Mouse (Mus musculus): ENCODE results near the gene Adcy6. TPM values are rescaled to one million over a fixed set of nuclear protein-coding genes. Genes with fewer than 3 reads are reported as not detected.

Gene Adcy6
- polyA plus RNA-seq, 1 experiment from 2014 or later, result 18.9 TPM

DNA sequence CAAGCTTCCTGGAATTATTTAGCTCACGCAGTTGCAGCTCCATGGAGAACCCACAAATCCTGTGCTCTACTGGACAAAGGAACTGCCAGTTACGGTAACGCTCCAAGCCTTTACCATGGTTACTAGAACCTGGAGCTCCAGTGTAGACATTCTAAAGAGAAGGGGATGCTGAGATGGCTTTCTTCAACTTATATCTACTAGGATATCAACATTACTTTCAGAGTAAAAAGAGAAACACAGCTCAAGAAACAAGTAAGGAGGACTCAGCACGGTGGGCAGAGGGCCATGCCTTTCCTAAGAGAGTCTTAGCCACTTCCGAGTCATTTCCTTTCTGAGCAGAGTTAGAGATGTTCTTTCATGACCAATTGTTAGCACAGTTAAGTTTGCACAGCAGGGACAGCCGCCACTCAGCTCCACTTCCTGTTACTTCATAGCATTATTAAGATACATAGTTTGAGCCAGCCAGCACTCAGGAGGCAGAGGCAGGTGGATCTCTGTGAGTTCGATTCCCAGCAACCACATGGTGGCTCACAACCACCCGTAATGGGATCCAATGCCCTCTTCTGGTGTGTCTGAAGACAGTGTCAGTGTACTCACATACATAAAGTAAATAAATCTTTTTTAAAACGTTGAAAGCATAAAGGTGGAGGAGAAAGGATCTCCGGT is 38.9 kb downstream of the Adcy6 start, which contains the start of the genes Ccnt1 and 4930415O20Rik:
TSS of gene Ccnt1 (minus strand) at position 51 of the 666 bp plus-strand sequence.
TSS of gene 4930415O20Rik (plus strand) at position 132 of the 666 bp plus-strand sequence.
- Histone ChIP-seq H3K4me3 (ENCODE audit: low read depth, low read length) (no peak within 1 kb of the TSS), H3K4me2 (ENCODE audit: low read depth, severe bottlenecking) (no peak within 1 kb of the TSS)
- WGBS, result 82% methylated on average over 10 of the region's 10 CpGs

DNA sequence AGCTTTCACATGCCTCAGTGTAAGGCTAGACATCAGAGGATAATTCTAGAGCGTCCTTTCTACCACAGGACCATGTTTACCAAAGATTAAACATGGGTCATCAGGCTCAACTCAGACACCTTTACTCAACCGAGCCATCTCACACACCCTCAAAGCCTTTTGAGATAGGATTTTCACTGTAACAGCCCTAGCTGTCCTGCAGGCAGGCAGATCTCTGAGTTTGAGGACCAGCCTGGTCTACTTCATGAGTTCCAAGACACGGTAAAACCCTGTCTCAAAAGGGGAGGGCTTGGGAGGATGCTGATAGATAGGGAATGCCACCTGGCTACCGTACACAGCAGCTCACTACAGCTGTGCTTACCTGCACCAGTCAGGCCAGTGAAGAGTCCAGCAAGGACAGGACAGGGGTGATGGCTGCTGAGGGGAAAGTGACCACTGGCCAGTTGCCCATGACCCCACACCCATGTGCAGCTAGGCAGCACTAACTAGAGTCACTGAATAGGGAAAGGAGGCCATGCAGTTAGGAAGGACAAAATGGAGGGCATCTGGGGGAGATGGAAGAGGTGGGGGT is 40.0 kb downstream of the Adcy6 start:
- Histone ChIP-seq H3K4me1 (ENCODE audit: control insufficient read depth, insufficient read depth, low read length) (peaks cover 18% of the 10 kb centered on the region), H3K4me2 (ENCODE audit: low read depth, severe bottlenecking) (no peak overlapping the region), H3K9ac (ENCODE audit: low read length) (no peak overlapping the region), H3K36me3 (ENCODE audit: control insufficient read depth, insufficient read depth, low read length) (peaks cover 2% of the 10 kb centered on the region; the same call in 1 of the 2 replicates), H3K27ac (replicated peaks; ENCODE audit: low read depth, low read length) (no peak overlapping the region), H3K9me3 (ENCODE audit: control insufficient read depth, low read length) (no peaks in the 10 kb centered on the region), H3K4me3 (ENCODE audit: low read depth, low read length) (no peak overlapping the region), H3K27me3 (ENCODE audit: control insufficient read depth, insufficient read depth, low read length) (no peaks in the 10 kb centered on the region)
- WGBS, result 86% methylated on average over 4 of the region's 4 CpGs
- ATAC-seq (ENCODE audit: insufficient number of reproducible peaks, low FRiP score, low TSS enrichment, low read depth) (no peak), DNase-seq (ENCODE audit: low spot score) (no peak)

More for the DNA sequence above, 38.9 kb downstream of the Adcy6 start, which contains the start of the genes Ccnt1 and 4930415O20Rik:
- Histone ChIP-seq H3K9ac (ENCODE audit: low read length) (no peak within 1 kb of the TSS), H3K36me3 (ENCODE audit: control insufficient read depth, insufficient read depth, low read length) (peaks cover 2% of the 10 kb centered on the region; the same call in 1 of the 2 replicates), H3K27me3 (ENCODE audit: control insufficient read depth, insufficient read depth, low read length) (no peaks in the 10 kb centered on the region), H3K9me3 (ENCODE audit: control insufficient read depth, low read length) (no peaks in the 10 kb centered on the region), H3K27ac (replicated peaks; ENCODE audit: low read depth, low read length) (no peak within 1 kb of the TSS), H3K4me1 (ENCODE audit: control insufficient read depth, insufficient read depth, low read length) (peaks cover 10% of the 10 kb centered on the region)
- no peak for ATAC-seq (ENCODE audit: insufficient number of reproducible peaks, low FRiP score, low TSS enrichment, low read depth)
- DNase-seq (ENCODE audit: low spot score), result no peak

DNA sequence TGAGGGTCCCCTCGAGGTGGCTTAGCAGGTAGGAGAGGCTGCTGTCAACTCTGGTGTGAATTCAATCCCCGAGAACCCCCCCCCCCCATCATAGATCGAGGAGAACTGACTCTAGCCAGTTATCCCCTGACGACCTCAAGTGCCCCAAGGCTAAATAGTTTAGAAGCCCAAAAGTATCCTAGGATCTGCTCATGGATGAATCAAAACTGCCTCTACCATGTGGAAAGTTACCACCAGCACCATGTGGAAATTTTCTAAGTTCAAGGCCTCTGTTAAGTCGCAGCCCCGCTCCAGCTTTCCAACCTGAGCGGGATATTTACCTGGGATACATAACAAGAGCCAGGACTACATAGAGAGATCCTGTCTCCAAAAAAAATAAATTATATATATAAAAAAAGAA is 40.7 kb downstream of the Adcy6 start:
- H3K27me3 ChIP-seq (ENCODE audit: control insufficient read depth, insufficient read depth, low read length), result no peaks in the 10 kb centered on the region
- ATAC-seq (ENCODE audit: insufficient number of reproducible peaks, low FRiP score, low TSS enrichment, low read depth) (no peak), DNase-seq (ENCODE audit: low spot score) (no peak)
- H3K4me3 ChIP-seq (ENCODE audit: low read depth, low read length), result peak overlapping the region; percentile 94
- H3K9me3 ChIP-seq (ENCODE audit: control insufficient read depth, low read length), result no peaks in the 10 kb centered on the region
- H3K9ac ChIP-seq (ENCODE audit: low read length), result no peak overlapping the region
- H3K4me1 ChIP-seq (ENCODE audit: control insufficient read depth, insufficient read depth, low read length), result peaks cover 18% of the 10 kb centered on the region
- 68% methylated on average over 7 of the region's 7 CpGs for WGBS
- H3K27ac ChIP-seq (replicated peaks; ENCODE audit: low read depth, low read length), result no peak overlapping the region
- H3K36me3 ChIP-seq (ENCODE audit: control insufficient read depth, insufficient read depth, low read length), result peaks cover 4% of the 10 kb centered on the region; the same call in 1 of the 2 replicates
- peak overlapping the region; percentile 80 for H3K4me2 ChIP-seq (ENCODE audit: low read depth, severe bottlenecking)

DNA sequence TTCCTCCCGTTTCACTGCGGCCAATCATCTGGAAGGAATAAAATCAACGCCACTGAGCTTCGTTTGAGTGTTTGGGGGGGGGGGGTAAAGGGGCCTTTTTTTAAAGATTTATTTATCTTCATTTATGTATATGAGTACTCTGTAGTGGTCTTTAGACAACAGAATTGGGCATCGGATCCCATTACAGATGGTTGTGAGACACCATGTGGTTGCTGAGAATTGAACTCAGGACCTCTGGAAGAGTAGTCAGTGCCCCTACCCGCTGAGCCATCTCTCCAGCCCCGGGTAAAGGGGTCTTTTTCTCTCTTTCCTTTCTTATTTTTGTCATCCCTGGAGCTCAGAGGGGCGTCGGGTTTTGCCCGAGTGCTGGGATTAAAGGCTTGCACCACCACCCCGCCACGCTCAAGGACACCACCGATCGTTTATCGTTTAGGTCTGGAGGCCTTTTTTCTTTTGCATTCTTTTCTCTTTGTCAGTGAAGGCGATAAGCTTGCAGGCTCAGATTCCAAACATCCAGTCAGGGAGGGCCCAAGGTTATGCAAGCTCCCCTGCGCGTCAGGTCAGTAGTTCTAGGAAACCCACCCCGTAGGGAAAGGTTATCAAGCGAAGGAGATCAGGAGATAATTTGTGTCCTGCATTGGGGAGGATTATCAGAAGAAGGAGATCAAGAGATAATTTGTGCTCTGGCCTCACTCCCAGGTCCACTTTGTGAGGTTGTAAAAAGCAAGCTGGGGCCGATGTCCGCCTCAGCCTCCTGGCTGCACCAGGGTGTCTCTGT is 41.4 kb downstream of the Adcy6 start:
- Histone ChIP-seq H3K4me1 (ENCODE audit: control insufficient read depth, insufficient read depth, low read length) (peaks cover 18% of the 10 kb centered on the region), H3K36me3 (ENCODE audit: control insufficient read depth, insufficient read depth, low read length) (peaks cover 4% of the 10 kb centered on the region; the same call in 1 of the 2 replicates), H3K27me3 (ENCODE audit: control insufficient read depth, insufficient read depth, low read length) (no peaks in the 10 kb centered on the region), H3K9ac (ENCODE audit: low read length) (peak overlapping the region; percentile 93), H3K4me3 (ENCODE audit: low read depth, low read length) (peak overlapping the region; percentile 94), H3K4me2 (ENCODE audit: low read depth, severe bottlenecking) (peak overlapping the region; percentile 80), H3K9me3 (ENCODE audit: control insufficient read depth, low read length) (no peaks in the 10 kb centered on the region), H3K27ac (replicated peaks; ENCODE audit: low read depth, low read length) (peak overlapping the region; percentile 84)
- 5% methylated on average over 22 of the region's 22 CpGs for WGBS
- ATAC-seq (ENCODE audit: insufficient number of reproducible peaks, low FRiP score, low TSS enrichment, low read depth), result 0 out of 2 replicates have a peak, but pooled peaks have one; percentile 5
- DNase-seq (ENCODE audit: low spot score), result peak; percentile 44

DNA sequence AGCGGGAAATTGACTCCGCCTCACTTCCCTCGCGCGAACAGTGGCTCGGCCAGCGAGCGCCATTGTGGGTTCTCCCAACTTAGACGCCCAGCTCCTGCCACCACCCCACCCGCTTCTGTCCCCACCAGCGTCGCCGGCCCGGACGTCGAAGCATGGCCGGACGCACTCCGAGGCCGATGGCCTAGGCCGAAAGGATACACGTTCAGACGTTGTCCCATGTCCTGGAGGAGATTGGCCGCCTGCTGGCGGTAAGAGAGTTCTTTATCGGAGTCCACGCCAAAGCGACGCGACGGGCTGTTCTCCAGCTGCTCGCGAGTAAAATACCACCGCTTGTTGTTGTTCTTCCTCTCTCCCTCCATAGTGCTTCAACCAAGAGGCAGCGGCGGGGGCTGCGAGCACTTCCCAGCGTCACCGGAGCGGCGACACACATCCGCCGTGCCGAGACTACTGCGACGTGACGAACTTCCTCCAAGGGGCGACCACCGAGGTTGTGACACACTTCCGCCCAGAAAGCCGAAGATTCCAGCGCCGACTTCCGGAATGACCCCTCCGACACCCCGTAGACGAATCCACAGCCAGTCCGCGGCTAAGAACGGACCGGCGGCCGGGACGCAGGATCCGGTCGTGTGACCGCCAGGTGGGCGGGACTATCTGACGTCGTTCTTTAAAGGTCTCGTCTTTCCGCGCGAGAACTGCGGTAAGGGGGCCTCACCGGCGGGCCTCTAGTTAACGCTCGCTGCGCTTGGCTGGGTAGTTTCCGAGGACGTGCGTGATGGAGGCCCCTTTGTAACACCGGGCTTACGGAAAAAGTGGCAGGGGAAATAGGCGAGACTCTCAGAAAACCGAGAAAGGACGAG is 42.4 kb downstream of the Adcy6 start:
- no peaks in the 10 kb centered on the region for H3K9me3 ChIP-seq (ENCODE audit: control insufficient read depth, low read length)
- peak; percentile 100 for DNase-seq (ENCODE audit: low spot score)
- H3K27ac ChIP-seq (replicated peaks; ENCODE audit: low read depth, low read length), result peak overlapping the region; percentile 84
- H3K4me1 ChIP-seq (ENCODE audit: control insufficient read depth, insufficient read depth, low read length), result peaks cover 18% of the 10 kb centered on the region
- H3K27me3 ChIP-seq (ENCODE audit: control insufficient read depth, insufficient read depth, low read length), result no peaks in the 10 kb centered on the region
- peak; percentile 97 for ATAC-seq (ENCODE audit: insufficient number of reproducible peaks, low FRiP score, low TSS enrichment, low read depth)
- peak overlapping the region; percentile 94 for H3K4me3 ChIP-seq (ENCODE audit: low read depth, low read length)
- under 1% methylated on average over 83 of the region's 88 CpGs for WGBS
- peak overlapping the region; percentile 80 for H3K4me2 ChIP-seq (ENCODE audit: low read depth, severe bottlenecking)
- H3K9ac ChIP-seq (ENCODE audit: low read length), result peak overlapping the region; percentile 93
- peaks cover 8% of the 10 kb centered on the region; the same call in 1 of the 2 replicates for H3K36me3 ChIP-seq (ENCODE audit: control insufficient read depth, insufficient read depth, low read length)

DNA sequence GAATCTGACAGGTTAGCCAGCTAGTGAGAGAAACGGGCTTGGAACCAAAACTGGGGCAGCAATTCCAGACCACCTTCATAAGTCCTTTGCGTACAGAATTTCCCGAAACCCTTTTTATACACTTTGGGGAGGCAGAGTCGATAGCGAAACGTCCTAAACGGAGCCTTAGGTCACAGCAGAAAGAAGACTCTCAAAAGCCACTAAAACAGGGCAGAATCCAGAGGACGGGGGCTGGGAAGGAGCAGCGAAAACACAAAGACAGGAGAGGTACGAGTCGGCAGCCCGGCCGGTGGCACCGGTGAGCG is 43.0 kb downstream of the Adcy6 start:
- DNase-seq (ENCODE audit: low spot score), result no peak
- Histone ChIP-seq H3K9ac (ENCODE audit: low read length) (peak overlapping the region; percentile 91), H3K4me2 (ENCODE audit: low read depth, severe bottlenecking) (peak overlapping the region; percentile 74), H3K27me3 (ENCODE audit: control insufficient read depth, insufficient read depth, low read length) (no peaks in the 10 kb centered on the region), H3K27ac (replicated peaks; ENCODE audit: low read depth, low read length) (peak overlapping the region; percentile 82), H3K36me3 (ENCODE audit: control insufficient read depth, insufficient read depth, low read length) (peaks cover 8% of the 10 kb centered on the region; the same call in 1 of the 2 replicates), H3K9me3 (ENCODE audit: control insufficient read depth, low read length) (no peaks in the 10 kb centered on the region), H3K4me1 (ENCODE audit: control insufficient read depth, insufficient read depth, low read length) (peaks cover 18% of the 10 kb centered on the region), H3K4me3 (ENCODE audit: low read depth, low read length) (peak overlapping the region; percentile 94)
- ATAC-seq (ENCODE audit: insufficient number of reproducible peaks, low FRiP score, low TSS enrichment, low read depth), result no peak
- WGBS, result under 1% methylated on average over 15 of the region's 15 CpGs

DNA sequence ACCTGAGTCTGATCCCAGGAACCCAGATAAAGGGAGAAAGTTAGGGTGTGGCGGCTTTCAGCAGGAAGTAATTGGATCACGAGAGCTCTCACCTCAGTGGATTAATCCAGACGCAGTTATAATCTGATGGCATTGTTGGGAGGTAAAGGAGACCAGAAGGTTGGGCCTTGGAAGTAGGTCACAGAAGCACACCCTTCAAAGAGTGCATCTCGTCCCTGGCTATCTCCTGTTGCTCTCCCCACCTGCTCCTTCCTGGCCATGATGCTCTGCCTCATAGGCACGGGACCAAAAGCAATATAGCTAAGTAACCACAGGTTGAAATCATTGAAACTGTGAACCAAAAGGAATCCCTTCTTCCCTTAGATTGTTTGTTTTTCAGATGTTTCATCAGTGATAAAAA is 52.7 kb downstream of the Adcy6 start:
- Histone ChIP-seq H3K9me3 (ENCODE audit: control insufficient read depth, low read length) (no peaks in the 10 kb centered on the region), H3K4me3 (ENCODE audit: low read depth, low read length) (no peak overlapping the region), H3K9ac (ENCODE audit: low read length) (no peak overlapping the region), H3K4me1 (ENCODE audit: control insufficient read depth, insufficient read depth, low read length) (no peaks in the 10 kb centered on the region), H3K27me3 (ENCODE audit: control insufficient read depth, insufficient read depth, low read length) (no peaks in the 10 kb centered on the region), H3K4me2 (ENCODE audit: low read depth, severe bottlenecking) (no peak overlapping the region), H3K36me3 (ENCODE audit: control insufficient read depth, insufficient read depth, low read length) (peaks cover 9% of the 10 kb centered on the region; the same call in 1 of the 2 replicates), H3K27ac (replicated peaks; ENCODE audit: low read depth, low read length) (no peak overlapping the region)
- 94% methylated on average over 5 of the region's 5 CpGs for WGBS
- no peak for ATAC-seq (ENCODE audit: insufficient number of reproducible peaks, low FRiP score, low TSS enrichment, low read depth)
- DNase-seq (ENCODE audit: low spot score), result no peak

All from limb, embryonic 11.5 days (tissue).